Mouse (Mus musculus) thymus, adult 2 months (tissue): ENCODE data around the gene Sptb. TPM values are rescaled to one million over a fixed set of nuclear protein-coding genes. Genes with fewer than 3 reads are reported as not detected.

ENCODE experiments used
- DNase-seq: peaks from one replicate; pipeline ENCODE4 v3.0.0; 2021
- H3K27ac ChIP-seq: fragments of 200-500 bp; 2 replicates; pipeline ENCODE4 v1.5.1; 2012; ENCODE audit warnings: low read length, control low read depth; ENCODE audit not compliant: control insufficient read depth, insufficient read depth
- H3K27me3 ChIP-seq: fragments of 200-500 bp; 2 replicates; pipeline ENCODE4 v1.6.1; 2012; ENCODE audit warnings: mild to moderate bottlenecking, low read length, moderate library complexity, mixed read lengths; ENCODE audit not compliant: control insufficient read depth, insufficient read depth
- H3K36me3 ChIP-seq: fragments of 200-500 bp; 2 replicates; pipeline ENCODE4 v1.6.1; 2012; ENCODE audit warnings: mild to moderate bottlenecking, low read length, moderate library complexity; ENCODE audit not compliant: control insufficient read depth, insufficient read depth
- H3K4me1 ChIP-seq: fragments of 200-500 bp; replicated peaks from 2 replicates; pipeline ENCODE4 v1.6.1; 2012; ENCODE audit warnings: low read length; ENCODE audit not compliant: control insufficient read depth, insufficient read depth
- H3K4me3 ChIP-seq: fragments of 200-500 bp; 2 replicates; pipeline ENCODE4 v1.5.1; 2012; ENCODE audit warnings: mild to moderate bottlenecking, low read length, control low read depth, moderate library complexity; ENCODE audit not compliant: control insufficient read depth, insufficient read depth
- CTCF ChIP-seq: fragments of 200-500 bp; IDR thresholded peaks from 2 replicates; pipeline ENCODE4 v1.5.1; 2012; ENCODE audit warnings: mild to moderate bottlenecking, control low read depth, low read length, moderate library complexity, borderline replicate concordance; ENCODE audit not compliant: control insufficient read depth, poor library complexity, insufficient read depth; ENCODE audit errors: extremely low read depth
- POLR2A ChIP-seq: fragments of 200-500 bp; IDR thresholded peaks from 2 replicates; pipeline ENCODE4 v1.6.1; 2012; ENCODE audit warnings: mild to moderate bottlenecking, low read length, control low read depth, moderate library complexity; ENCODE audit not compliant: control insufficient read depth, poor library complexity, insufficient read depth; ENCODE audit errors: extremely low read depth
- WGBS: fragments of 180-500 bp; shearing (Covaris S2); methylation state at CpG from one replicate; pipeline ENCODE4 v1.1.7; 2018; 5-methylcytosine and 5-hydroxymethylcytosine counted together
- polyA plus RNA-seq: library from polyadenylated mRNA; depleted of rRNA; stranded (reverse); fragments of >200 nt; gene quantifications from 2 replicates; pipeline ENCODE4 v1.2.3, GENCODE M21; 2012

Gene Sptb
- polyA plus RNA-seq, 1 experiment: 3.0 TPM

DNA sequence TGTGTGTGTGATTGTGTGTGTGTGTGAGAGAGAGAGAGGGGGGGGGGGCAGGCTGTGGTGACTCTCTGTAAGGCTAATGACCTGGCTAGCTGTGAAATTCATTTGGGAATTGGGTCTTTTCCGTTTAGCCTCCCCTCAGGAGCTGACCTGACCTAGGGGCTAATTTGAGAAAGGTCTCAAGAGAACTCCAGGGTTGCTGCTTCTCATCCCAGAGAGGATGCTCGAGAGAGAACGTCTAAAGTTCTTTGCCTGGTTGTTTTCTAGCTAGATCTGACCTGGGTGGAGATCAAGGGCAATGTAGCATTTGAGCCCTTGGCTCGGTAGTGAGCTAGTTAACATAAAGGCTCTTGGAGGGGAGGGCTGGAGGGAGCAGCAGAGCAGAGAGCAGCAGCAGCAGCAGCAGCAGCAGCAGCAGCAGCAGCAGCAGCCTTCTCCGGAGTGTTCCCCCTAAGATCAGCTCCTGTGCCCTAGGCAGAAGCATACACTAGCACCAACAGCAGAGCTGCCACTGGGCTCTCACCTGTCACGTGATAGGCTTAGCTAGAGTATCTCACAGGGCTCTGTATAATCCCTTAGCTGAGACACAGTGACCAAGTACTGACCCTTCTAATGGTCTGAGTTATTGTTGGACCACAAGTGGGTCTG is 153.5 kb downstream of the Sptb start:
- no peak for DNase-seq
- Histone ChIP-seq H3K4me3 (no peak overlapping the region), H3K4me1 (peaks cover 10% of the 10 kb centered on the region), H3K36me3 (no peaks in the 10 kb centered on the region), H3K27me3 (no peaks in the 10 kb centered on the region), H3K27ac (no peak overlapping the region)
- WGBS: 88% methylated on average over 6 of the region's 6 CpGs
- TF ChIP-seq CTCF (no peak), POLR2A (no peak)

DNA sequence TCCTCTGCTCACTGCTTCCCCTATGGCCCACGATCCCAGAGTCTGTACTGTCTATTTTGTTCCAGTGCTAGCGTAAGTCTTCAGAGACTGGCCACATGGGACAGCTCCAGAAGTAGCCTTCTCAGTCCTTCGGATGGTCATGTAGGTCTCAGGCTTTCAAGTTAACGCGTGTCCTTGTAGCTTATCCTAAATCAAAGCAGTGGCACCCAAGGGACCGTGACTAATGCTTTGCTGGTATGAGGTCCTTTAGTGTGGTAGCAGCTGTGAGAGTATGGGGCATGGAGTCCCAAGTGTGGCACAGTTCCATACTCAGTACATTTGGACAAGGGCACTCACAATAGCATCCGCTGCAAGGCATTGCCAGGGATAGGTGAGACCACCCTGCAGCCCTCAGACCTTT is 154.2 kb downstream of the Sptb start:
- TF ChIP-seq CTCF (no peak), POLR2A (no peak)
- H3K27ac ChIP-seq: no peak overlapping the region
- H3K4me1 ChIP-seq: peaks cover 10% of the 10 kb centered on the region
- H3K27me3 ChIP-seq: no peaks in the 10 kb centered on the region
- no peak for DNase-seq
- 95% methylated on average over 7 of the region's 7 CpGs for WGBS
- no peaks in the 10 kb centered on the region for H3K36me3 ChIP-seq
- H3K4me3 ChIP-seq: no peak overlapping the region

DNA sequence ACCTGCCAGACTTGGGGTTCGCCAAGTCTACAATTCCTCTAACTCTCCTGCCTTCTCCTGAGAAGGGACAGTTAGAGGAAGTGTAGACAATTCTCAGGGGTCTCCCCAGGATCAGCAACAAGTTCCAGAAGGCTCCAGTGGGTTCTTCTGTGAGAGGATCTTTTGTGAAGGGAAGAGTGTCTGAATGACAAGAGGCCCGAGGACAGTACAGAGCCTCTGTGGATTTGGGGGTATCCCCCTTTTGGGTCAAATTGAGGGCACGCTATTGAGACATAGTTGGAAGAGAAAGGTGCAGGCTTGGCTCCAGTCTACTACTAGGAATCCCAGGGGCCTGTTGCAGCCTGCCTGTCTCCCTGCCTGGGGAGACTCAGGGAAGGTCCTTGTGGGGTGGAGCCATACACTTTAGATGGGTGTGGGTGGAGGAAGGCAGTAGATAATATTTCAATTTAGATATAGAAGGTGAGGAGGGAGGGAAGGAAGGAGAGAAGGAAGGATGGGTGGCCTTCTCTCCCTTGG is 155.4 kb downstream of the Sptb start:
- 90% methylated on average over 3 of the region's 3 CpGs for WGBS
- H3K4me1 ChIP-seq: peaks cover 10% of the 10 kb centered on the region
- H3K4me3 ChIP-seq: no peak overlapping the region
- no peak overlapping the region for H3K27ac ChIP-seq
- DNase-seq: no peak
- no peaks in the 10 kb centered on the region for H3K27me3 ChIP-seq
- H3K36me3 ChIP-seq: no peaks in the 10 kb centered on the region
- TF ChIP-seq CTCF (no peak), POLR2A (no peak)

DNA sequence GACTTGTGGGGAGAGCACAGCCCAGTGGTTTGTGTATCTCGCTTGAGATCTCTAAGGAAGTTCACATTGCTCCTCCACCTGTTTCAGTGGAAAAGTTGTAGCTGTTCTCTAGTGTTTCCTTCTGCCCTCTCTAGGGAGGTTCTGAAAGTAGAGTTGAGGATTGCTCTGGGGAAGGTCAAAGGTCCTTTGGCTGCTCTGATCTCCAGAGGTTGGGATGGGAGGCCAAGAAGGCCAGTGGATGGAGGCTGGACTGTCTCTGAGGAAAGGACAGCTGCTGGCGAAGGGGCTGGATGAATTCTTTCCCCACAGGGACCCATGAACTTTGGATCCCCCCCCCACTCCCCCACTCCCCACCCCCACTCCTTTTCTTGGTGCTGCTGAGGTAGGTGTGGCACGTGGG is 156.0 kb downstream of the Sptb start:
- Histone ChIP-seq H3K27me3 (no peaks in the 10 kb centered on the region), H3K36me3 (no peaks in the 10 kb centered on the region), H3K4me3 (no peak overlapping the region), H3K4me1 (peaks cover 10% of the 10 kb centered on the region), H3K27ac (no peak overlapping the region)
- DNase-seq: no peak
- TF ChIP-seq POLR2A (no peak), CTCF (no peak)
- 64% methylated on average over 3 of the region's 3 CpGs for WGBS

DNA sequence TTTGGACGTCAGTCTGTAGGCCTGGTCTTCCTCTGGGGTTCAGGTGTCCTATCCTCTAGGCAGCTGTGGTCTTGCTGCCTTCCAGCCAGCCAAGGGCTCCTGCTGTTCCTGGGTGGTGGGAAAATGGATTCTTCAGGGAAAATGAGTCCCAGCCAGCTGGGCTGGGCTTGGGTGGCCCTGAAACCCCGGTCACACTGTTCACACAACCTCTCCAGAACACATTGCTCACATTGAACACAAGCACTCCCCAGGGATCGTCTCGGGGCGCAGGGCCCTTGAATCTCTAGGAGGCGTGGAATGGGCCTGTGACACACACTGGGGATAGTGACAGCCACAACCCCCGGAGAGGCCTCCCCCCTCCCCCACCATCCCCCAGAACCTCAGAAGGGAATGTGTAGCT is 156.4 kb downstream of the Sptb start:
- Histone ChIP-seq H3K4me1 (peaks cover 12% of the 10 kb centered on the region), H3K4me3 (no peak overlapping the region), H3K27ac (no peak overlapping the region), H3K27me3 (no peaks in the 10 kb centered on the region), H3K36me3 (no peaks in the 10 kb centered on the region)
- TF ChIP-seq POLR2A: no peak
- no peak for TF ChIP-seq CTCF
- no peak for DNase-seq
- WGBS: 71% methylated on average over 7 of the region's 7 CpGs

DNA sequence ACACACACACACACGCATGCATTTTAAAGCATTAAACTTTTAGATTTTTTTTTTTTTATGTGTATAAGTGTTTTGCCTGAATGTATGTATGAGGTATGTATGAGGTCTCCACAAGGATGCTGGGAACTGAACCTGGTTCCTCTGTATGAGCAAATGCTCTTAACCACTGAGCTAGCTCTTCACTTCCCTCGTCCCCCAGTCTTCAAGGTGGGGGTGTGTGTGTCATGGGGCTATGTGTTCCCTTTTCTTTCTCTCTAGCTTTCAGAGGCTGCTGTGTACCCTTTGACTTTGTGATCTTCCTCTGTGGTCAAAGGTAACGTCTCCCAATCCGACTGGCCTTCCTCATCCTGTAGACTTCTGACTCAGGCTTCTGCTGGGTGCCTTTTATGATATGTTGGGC is 157.4 kb downstream of the Sptb start:
- Histone ChIP-seq H3K27me3 (no peaks in the 10 kb centered on the region), H3K27ac (no peak overlapping the region), H3K4me1 (peaks cover 16% of the 10 kb centered on the region), H3K4me3 (no peak overlapping the region), H3K36me3 (no peaks in the 10 kb centered on the region)
- WGBS: 50% methylated on average over 4 of the region's 4 CpGs
- TF ChIP-seq CTCF: no peak
- DNase-seq: no peak

DNA sequence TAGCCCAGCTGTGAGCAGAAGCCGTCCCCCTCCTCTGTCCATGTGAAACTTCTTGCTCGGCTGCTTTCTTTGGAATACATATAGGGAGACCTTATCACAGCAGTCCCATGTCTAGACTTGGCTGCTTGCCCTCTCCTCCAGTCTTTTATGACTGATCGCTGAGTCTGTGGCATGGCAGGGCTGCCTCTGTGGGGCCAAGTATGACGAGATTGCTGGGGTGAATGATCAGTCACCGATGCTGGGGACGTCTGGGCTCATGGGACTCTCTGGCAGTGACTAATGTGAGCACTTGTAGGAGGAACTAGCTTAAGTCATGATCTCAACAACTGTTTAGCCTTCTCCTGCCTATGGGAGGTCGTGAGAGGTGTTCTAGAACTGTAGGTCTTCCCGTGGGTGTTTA is 158.0 kb downstream of the Sptb start:
- no peak for DNase-seq

More for the DNA sequence above, 158.0 kb downstream of the Sptb start:
- H3K4me3 ChIP-seq: no peak overlapping the region
- no peak overlapping the region for H3K27ac ChIP-seq
- TF ChIP-seq CTCF (no peak), POLR2A (no peak)
- 73% methylated on average over 8 of the region's 8 CpGs for WGBS
- H3K36me3 ChIP-seq: no peaks in the 10 kb centered on the region
- no peaks in the 10 kb centered on the region for H3K27me3 ChIP-seq
- H3K4me1 ChIP-seq: peaks cover 22% of the 10 kb centered on the region
